Mouse (Mus musculus) heart, postnatal 0 days (tissue): Measurements from ENCODE around the gene Stfa3.

Experiments
- CTCF ChIP-seq: IDR thresholded peaks from 2 replicates; pipeline ENCODE4 v1.5.1; 2016; ENCODE audit warnings: antibody characterized with exemption, control low read depth, low read depth
- EP300 ChIP-seq: IDR thresholded peaks from 2 replicates; pipeline ENCODE4 v1.6.1; 2016; ENCODE audit warnings: antibody characterized with exemption, low read depth

DNA sequence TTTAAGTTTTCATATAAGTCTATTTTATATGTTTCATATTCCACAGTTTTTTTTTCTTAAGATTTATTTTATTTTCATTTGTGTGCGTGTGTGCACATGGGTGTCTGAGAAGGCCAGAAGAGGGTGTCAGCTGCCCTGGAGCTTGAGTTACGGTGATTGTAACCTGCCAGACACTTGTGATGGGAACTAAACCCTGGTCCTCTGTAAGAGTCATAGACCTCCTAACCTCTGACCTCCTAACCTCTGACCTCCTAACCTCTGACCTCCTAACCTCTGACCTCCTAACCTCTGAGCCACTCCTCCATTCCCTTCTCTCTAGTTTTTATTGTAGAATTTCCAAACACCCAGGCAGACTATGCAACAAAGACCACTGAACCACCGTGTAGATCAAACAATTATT lies 20.3 kb upstream of the Stfa3 start:
- TF ChIP-seq CTCF = no peak
- no peak for TF ChIP-seq EP300
